Mouse (Mus musculus): ENCODE results near the gene Myo16. TPM values are rescaled to one million over a fixed set of nuclear protein-coding genes. Genes with fewer than 3 reads are reported as not detected.

The Myo16 gene
- total and polyA plus RNA-seq, 3 experiments, result not detected

GRCm38 (mm10) chr8:10316201-10316600, 162.5 kb downstream of the Myo16 start:
- Histone ChIP-seq H3K79me2 (ENCODE audit: control insufficient read depth, insufficient read depth, low read length, poor library complexity) (no peaks in the 10 kb centered on the region), H3K9me3 (replicated peaks; ENCODE audit: insufficient read depth, low read length) (no peaks in the 10 kb centered on the region), H3K27me3 (ENCODE audit: control insufficient read depth in 1 of 2, insufficient read depth in 2 of 2, low read length in 2 of 2) (no peaks in the 10 kb centered on the region), H3K36me3 (ENCODE audit: control insufficient read depth in 1 of 2, insufficient read depth in 2 of 2, low read length in 2 of 2) (no peaks in the 10 kb centered on the region), H3K9ac (ENCODE audit: control insufficient read depth, low read depth, low read length, poor library complexity, severe bottlenecking) (no peak overlapping the region), H3K4me3 (ENCODE audit: control insufficient read depth in 1 of 2, insufficient read depth in 1 of 2, low read depth in 2 of 2, low read length in 2 of 2) (no peak overlapping the region), H3K27ac (ENCODE audit: control insufficient read depth, low read depth, low read length) (no peak overlapping the region), H3K4me1 (ENCODE audit: control insufficient read depth in 1 of 2, insufficient read depth in 2 of 2, low read length in 2 of 2) (no peaks in the 10 kb centered on the region)
- TF ChIP-seq ETS1 (IDR thresholded peaks at IDR 0.05; ENCODE audit: low read depth, low read length), result no peak
- no peak for TF ChIP-seq CHD2 (IDR thresholded peaks at IDR 0.05; ENCODE audit: low read length)
- no peak for TF ChIP-seq SIN3A (IDR thresholded peaks at IDR 0.05; ENCODE audit: low read length)
- no peak for TF ChIP-seq MAZ (IDR thresholded peaks at IDR 0.05; ENCODE audit: low read depth, low read length)
- no peak for TF ChIP-seq SMC3 (IDR thresholded peaks at IDR 0.05; ENCODE audit: low read depth, low read length)
- no peak for TF ChIP-seq GABPA (IDR thresholded peaks at IDR 0.05; ENCODE audit: low read depth, low read length)
- TF ChIP-seq ELF1 (IDR thresholded peaks at IDR 0.05; ENCODE audit: low read depth, low read length), result no peak
- no peak for TF ChIP-seq TAL1 (IDR thresholded peaks at IDR 0.05; ENCODE audit: low read length)
- no peak for TF ChIP-seq E2F4 (IDR thresholded peaks at IDR 0.05; ENCODE audit: borderline replicate concordance, low read depth, low read length)
- TF ChIP-seq CTCF (IDR thresholded peaks at IDR 0.05 in 2 of 3, conservative IDR thresholded peaks at IDR 0.05 in 1 of 3; ENCODE audit: control insufficient read depth in 1 of 3, insufficient read depth in 1 of 3, low read depth in 2 of 3, low read length in 3 of 3, poor library complexity in 1 of 3, severe bottlenecking in 1 of 3), result no peak
- DNase-seq (ENCODE audit: low read depth, low spot score), result no peak

GRCm38 (mm10) chr8:10318103-10318502, 164.4 kb downstream of the Myo16 start:
- no peaks in the 10 kb centered on the region for H3K27me3 ChIP-seq (ENCODE audit: control insufficient read depth in 1 of 2, insufficient read depth in 2 of 2, low read length in 2 of 2)
- DNase-seq (ENCODE audit: low read depth, low spot score), result no peak
- H3K36me3 ChIP-seq (ENCODE audit: control insufficient read depth in 1 of 2, insufficient read depth in 2 of 2, low read length in 2 of 2), result no peaks in the 10 kb centered on the region
- no peak overlapping the region for H3K27ac ChIP-seq (ENCODE audit: control insufficient read depth, low read depth, low read length)
- H3K4me3 ChIP-seq (ENCODE audit: control insufficient read depth in 1 of 2, insufficient read depth in 1 of 2, low read depth in 2 of 2, low read length in 2 of 2), result no peak overlapping the region
- no peak for TF ChIP-seq ZKSCAN1 (IDR thresholded peaks at IDR 0.05; ENCODE audit: low read depth, low read length)
- TF ChIP-seq MYC (IDR thresholded peaks at IDR 0.05; ENCODE audit: low read depth, low read length), result no peak
- TF ChIP-seq RCOR1 (IDR thresholded peaks at IDR 0.05; ENCODE audit: low read depth, low read length), result no peak
- no peak for TF ChIP-seq ZNF384 (IDR thresholded peaks at IDR 0.05; ENCODE audit: low read depth, low read length)
- TF ChIP-seq UBTF (IDR thresholded peaks at IDR 0.05; ENCODE audit: borderline replicate concordance, insufficient read depth, low read depth, low read length), result no peak
- no peak for TF ChIP-seq CHD2 (IDR thresholded peaks at IDR 0.05; ENCODE audit: low read length)
- no peak for TF ChIP-seq ELF1 (IDR thresholded peaks at IDR 0.05; ENCODE audit: low read depth, low read length)
- TF ChIP-seq USF1 (IDR thresholded peaks at IDR 0.05; ENCODE audit: low read depth, low read length), result no peak
- TF ChIP-seq RAD21 (IDR thresholded peaks at IDR 0.05; ENCODE audit: low read depth, low read length), result no peak
- no peak for TF ChIP-seq CTCF (IDR thresholded peaks at IDR 0.05 in 2 of 3, conservative IDR thresholded peaks at IDR 0.05 in 1 of 3; ENCODE audit: control insufficient read depth in 1 of 3, insufficient read depth in 1 of 3, low read depth in 2 of 3, low read length in 3 of 3, poor library complexity in 1 of 3, severe bottlenecking in 1 of 3)
- TF ChIP-seq CHD1 (IDR thresholded peaks at IDR 0.05; ENCODE audit: low read depth, low read length), result no peak
- TF ChIP-seq EP300 (IDR thresholded peaks at IDR 0.05; ENCODE audit: low read depth in 1 of 2, low read length in 2 of 2), result no peak
- no peak for TF ChIP-seq POLR2A (IDR thresholded peaks at IDR 0.05; ENCODE audit: control insufficient read depth in 1 of 2, insufficient read depth in 1 of 2, low read depth in 1 of 2, low read length in 2 of 2, poor library complexity in 1 of 2)
- no peak for TF ChIP-seq USF2 (IDR thresholded peaks at IDR 0.05; ENCODE audit: borderline replicate concordance in 1 of 2, insufficient read depth in 1 of 2, low read depth in 1 of 2, low read length in 2 of 2)
- no peak for TF ChIP-seq MYB (IDR thresholded peaks at IDR 0.05; ENCODE audit: low read depth, low read length)
- TF ChIP-seq MEF2A (IDR thresholded peaks at IDR 0.05; ENCODE audit: extremely low read depth, insufficient replicate concordance, low read depth, low read length, poor library complexity, severe bottlenecking), result no peak
- no peak for TF ChIP-seq TAL1 (IDR thresholded peaks at IDR 0.05; ENCODE audit: low read length)
- no peak for TF ChIP-seq TCF12 (IDR thresholded peaks at IDR 0.05; ENCODE audit: low read depth, low read length)
- H3K79me2 ChIP-seq (ENCODE audit: control insufficient read depth, insufficient read depth, low read length, poor library complexity), result no peaks in the 10 kb centered on the region
- H3K4me1 ChIP-seq (ENCODE audit: control insufficient read depth in 1 of 2, insufficient read depth in 2 of 2, low read length in 2 of 2), result no peaks in the 10 kb centered on the region
- H3K9ac ChIP-seq (ENCODE audit: control insufficient read depth, low read depth, low read length, poor library complexity, severe bottlenecking), result no peak overlapping the region
- no peaks in the 10 kb centered on the region for H3K9me3 ChIP-seq (replicated peaks; ENCODE audit: insufficient read depth, low read length)
